Mouse (Mus musculus) ES-Bruce4 (cell line): Measurements from ENCODE around the gene Ptgdr2.

Source experiments
- CTCF ChIP-seq: IDR thresholded peaks from one replicate; pipeline ENCODE4 v1.8.1; 2011; ENCODE audit warnings: low read depth, low read length
- EP300 ChIP-seq: IDR thresholded peaks from 2 replicates; pipeline ENCODE4 v1.6.1; 2011; ENCODE audit warnings: low read depth, low read length; ENCODE audit not compliant: insufficient read depth
- POLR2A ChIP-seq: IDR thresholded peaks from one replicate; pipeline ENCODE4 v1.8.1; 2011; ENCODE audit warnings: low read length; ENCODE audit not compliant: insufficient read depth

GRCm38 (mm10) chr19:10972660-10973059, 35.7 kb downstream of the Ptgdr2 start:
- no peak for TF ChIP-seq CTCF
- peak; percentile 96 for TF ChIP-seq EP300
- no peak for TF ChIP-seq POLR2A
